Mouse (Mus musculus): ENCODE results near the gene Rere. TPM values are rescaled to one million over a fixed set of nuclear protein-coding genes. Genes with fewer than 3 reads are reported as not detected.
A peak's percentile ranks its signal among the peaks of the same experiment; 100 is the strongest.

Gene Rere
- polyA plus RNA-seq, 1 experiment from 2014 or later = 19.9 TPM

- no peak overlapping the region for H3K4me2 ChIP-seq
- no peak overlapping the region for H3K9ac ChIP-seq
- peaks cover 39% of the 10 kb centered on the region for H3K4me1 ChIP-seq
- H3K27me3 ChIP-seq (replicated peaks) = no peaks in the 10 kb centered on the region
- H3K9me3 ChIP-seq = no peaks in the 10 kb centered on the region
- 74% methylated on average over 6 of the region's 6 CpGs for WGBS
- H3K4me3 ChIP-seq = no peak overlapping the region
- H3K27ac ChIP-seq (replicated peaks) = no peak overlapping the region
- peaks cover 17% of the 10 kb centered on the region; the same call in 1 of the 2 replicates for H3K36me3 ChIP-seq
- ATAC-seq (ENCODE audit: extremely low read depth, insufficient number of reproducible peaks, low FRiP score, low TSS enrichment) = no peak
Measured at GRCm38 (mm10) chr4:150438621-150439020, 157.2 kb downstream of the Rere start.

DNA sequence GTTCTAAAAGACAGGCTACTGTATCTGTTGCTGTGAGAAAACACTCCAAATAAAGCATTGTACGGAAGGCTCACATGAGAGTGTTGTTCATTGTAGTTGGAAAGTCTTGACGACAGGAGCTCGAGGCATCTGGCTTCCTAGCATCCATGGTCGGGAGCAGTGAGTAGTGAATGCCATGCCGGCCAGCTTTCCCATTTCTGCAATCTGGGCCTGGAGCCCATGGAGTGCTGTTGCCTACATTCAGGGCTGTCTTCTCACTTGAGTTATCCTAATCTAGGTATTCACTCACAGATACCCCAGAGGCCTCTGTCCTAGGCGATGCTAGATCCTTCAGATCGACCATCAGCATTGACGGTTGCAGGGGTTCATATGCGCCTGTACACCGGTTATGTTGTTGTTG lies 160.5 kb downstream of the Rere start:
- no peaks in the 10 kb centered on the region for H3K27me3 ChIP-seq (replicated peaks)
- no peaks in the 10 kb centered on the region for H3K9me3 ChIP-seq
- no peak overlapping the region for H3K9ac ChIP-seq
- no peak overlapping the region for H3K4me3 ChIP-seq
- H3K27ac ChIP-seq (replicated peaks) = peak overlapping the region; percentile 38; the same call in 1 of the 2 replicates
- 69% methylated on average over 10 of the region's 10 CpGs for WGBS
- peaks cover 58% of the 10 kb centered on the region for H3K4me1 ChIP-seq
- H3K4me2 ChIP-seq = no peak overlapping the region
- no peak for ATAC-seq (ENCODE audit: extremely low read depth, insufficient number of reproducible peaks, low FRiP score, low TSS enrichment)
- peaks cover 12% of the 10 kb centered on the region; the same call in 1 of the 2 replicates for H3K36me3 ChIP-seq

GRCm38 (mm10) chr4:150444068-150444467 lies 162.6 kb downstream of the Rere start:
- Histone ChIP-seq H3K4me3 (no peak overlapping the region), H3K4me2 (no peak overlapping the region), H3K9ac (peak overlapping the region; percentile 33; the same call in 1 of the 2 replicates), H3K27ac (replicated peaks) (peak overlapping the region; percentile 68), H3K27me3 (replicated peaks) (no peaks in the 10 kb centered on the region), H3K36me3 (peaks cover 12% of the 10 kb centered on the region; the same call in 1 of the 2 replicates), H3K9me3 (no peaks in the 10 kb centered on the region), H3K4me1 (peaks cover 76% of the 10 kb centered on the region)
- WGBS = 47% methylated on average over 3 of the region's 3 CpGs
- ATAC-seq (ENCODE audit: extremely low read depth, insufficient number of reproducible peaks, low FRiP score, low TSS enrichment) = no peak

DNA sequence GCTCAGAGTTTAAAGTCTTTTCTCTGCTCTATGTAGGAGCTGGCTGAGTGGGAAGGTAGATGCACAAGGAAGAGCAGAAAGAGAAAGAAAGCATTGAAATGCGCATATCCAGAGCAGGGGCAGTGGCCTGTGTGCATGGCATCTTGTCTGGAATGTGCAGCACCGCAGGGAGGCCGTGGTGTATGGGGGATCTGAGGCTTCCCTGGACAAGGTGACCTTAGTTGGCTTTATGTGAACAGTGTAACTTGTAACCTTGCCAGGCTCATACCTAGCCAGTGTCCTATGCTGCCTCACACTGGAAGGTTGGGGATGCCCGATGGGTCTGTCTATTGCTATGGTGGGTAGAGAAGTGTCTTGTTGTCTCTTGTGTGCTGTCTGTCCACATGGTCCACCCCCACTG lies 165.2 kb downstream of the Rere start:
- ATAC-seq (ENCODE audit: extremely low read depth, insufficient number of reproducible peaks, low FRiP score, low TSS enrichment) = no peak; the same call in 1 of the 2 replicates
- H3K4me3 ChIP-seq = no peak overlapping the region
- no peaks in the 10 kb centered on the region for H3K36me3 ChIP-seq
- H3K27ac ChIP-seq (replicated peaks) = peak overlapping the region; percentile 78
- peaks cover 89% of the 10 kb centered on the region for H3K4me1 ChIP-seq
- 0 out of 2 replicates have a peak overlapping the region, but pooled peaks have one; percentile 7 for H3K4me2 ChIP-seq
- no peaks in the 10 kb centered on the region for H3K27me3 ChIP-seq (replicated peaks)
- H3K9ac ChIP-seq = no peak overlapping the region
- H3K9me3 ChIP-seq = no peaks in the 10 kb centered on the region
- WGBS = 49% methylated on average over 4 of the region's 4 CpGs

- Histone ChIP-seq H3K4me2 (no peak overlapping the region), H3K4me3 (no peak overlapping the region), H3K4me1 (peaks cover 89% of the 10 kb centered on the region), H3K36me3 (no peaks in the 10 kb centered on the region), H3K9ac (no peak overlapping the region), H3K9me3 (no peaks in the 10 kb centered on the region), H3K27me3 (replicated peaks) (no peaks in the 10 kb centered on the region), H3K27ac (replicated peaks) (peak overlapping the region; percentile 10; the same call in 1 of the 2 replicates)
- 64% methylated on average over 3 of the region's 3 CpGs for WGBS
- no peak for ATAC-seq (ENCODE audit: extremely low read depth, insufficient number of reproducible peaks, low FRiP score, low TSS enrichment)
Measured at GRCm38 (mm10) chr4:150447517-150447916, 166.1 kb downstream of the Rere start.

DNA sequence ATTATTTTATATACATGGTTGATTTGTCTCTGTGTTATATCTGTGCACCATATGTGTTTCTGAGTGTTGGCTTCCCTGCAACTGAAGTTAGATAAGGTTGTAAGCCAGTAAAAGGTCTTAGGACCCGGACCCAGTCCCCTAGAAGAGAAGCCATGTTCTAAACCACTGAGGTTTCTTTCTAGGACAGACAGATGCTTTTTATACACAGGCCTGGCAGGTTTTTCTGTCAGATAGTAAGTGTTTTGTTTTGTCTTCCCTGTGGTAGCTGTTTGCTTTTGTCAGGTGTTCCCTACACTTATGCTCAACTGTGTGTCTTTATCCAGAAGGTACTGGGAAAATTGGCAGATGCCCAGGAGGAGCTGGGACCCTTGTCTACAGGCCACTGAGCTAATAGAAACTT lies 167.0 kb downstream of the Rere start:
- ATAC-seq (ENCODE audit: extremely low read depth, insufficient number of reproducible peaks, low FRiP score, low TSS enrichment) = no peak
- Histone ChIP-seq H3K27me3 (replicated peaks) (no peaks in the 10 kb centered on the region), H3K4me3 (no peak overlapping the region), H3K36me3 (no peaks in the 10 kb centered on the region), H3K27ac (replicated peaks) (peak overlapping the region; percentile 51), H3K4me1 (peaks cover 92% of the 10 kb centered on the region), H3K4me2 (no peak overlapping the region), H3K9me3 (no peaks in the 10 kb centered on the region), H3K9ac (no peak overlapping the region)
- 55% methylated on average over 1 of the region's 1 CpGs for WGBS

GRCm38 (mm10) chr4:150450081-150450691 lies 168.7 kb downstream of the Rere start:
- H3K4me2 ChIP-seq = no peak overlapping the region
- H3K27ac ChIP-seq (replicated peaks) = 0 out of 2 replicates have a peak overlapping the region, but pooled peaks have one; percentile 5
- 53% methylated on average over 6 of the region's 6 CpGs for whole genome bisulfite sequencing
- H3K9ac ChIP-seq = no peak overlapping the region; the same call in 1 of the 2 replicates
- ATAC-seq (ENCODE audit: extremely low read depth, insufficient number of reproducible peaks, low FRiP score, low TSS enrichment) = no peak
- H3K9me3 ChIP-seq = no peaks in the 10 kb centered on the region
- no peaks in the 10 kb centered on the region for H3K36me3 ChIP-seq
- peaks cover 92% of the 10 kb centered on the region for H3K4me1 ChIP-seq
- H3K4me3 ChIP-seq = no peak overlapping the region
- no peaks in the 10 kb centered on the region for H3K27me3 ChIP-seq (replicated peaks)

GRCm38 (mm10) chr4:150452155-150452847 lies 170.9 kb downstream of the Rere start:
- ATAC-seq (ENCODE audit: extremely low read depth, insufficient number of reproducible peaks, low FRiP score, low TSS enrichment) = no peak
- no peak overlapping the region for H3K4me2 ChIP-seq
- no peaks in the 10 kb centered on the region for H3K9me3 ChIP-seq
- H3K27ac ChIP-seq (replicated peaks) = no peak overlapping the region; the same call in 1 of the 2 replicates
- WGBS = 74% methylated on average over 11 of the region's 11 CpGs
- no peak overlapping the region for H3K4me3 ChIP-seq
- H3K4me1 ChIP-seq = peaks cover 88% of the 10 kb centered on the region
- no peaks in the 10 kb centered on the region for H3K36me3 ChIP-seq
- H3K9ac ChIP-seq = 0 out of 2 replicates have a peak overlapping the region, but pooled peaks have one; percentile 3
- no peaks in the 10 kb centered on the region for H3K27me3 ChIP-seq (replicated peaks)

GRCm38 (mm10) chr4:150454571-150455306 lies 173.3 kb downstream of the Rere start:
- Histone ChIP-seq H3K27me3 (replicated peaks) (no peaks in the 10 kb centered on the region), H3K4me1 (peaks cover 93% of the 10 kb centered on the region), H3K4me3 (no peak overlapping the region), H3K27ac (replicated peaks) (peak overlapping the region; percentile 70), H3K4me2 (no peak overlapping the region), H3K9me3 (no peaks in the 10 kb centered on the region), H3K9ac (peak overlapping the region; percentile 41; the same call in 1 of the 2 replicates), H3K36me3 (no peaks in the 10 kb centered on the region)
- no peak for ATAC-seq (ENCODE audit: extremely low read depth, insufficient number of reproducible peaks, low FRiP score, low TSS enrichment)
- WGBS = 47% methylated on average over 12 of the region's 12 CpGs

DNA sequence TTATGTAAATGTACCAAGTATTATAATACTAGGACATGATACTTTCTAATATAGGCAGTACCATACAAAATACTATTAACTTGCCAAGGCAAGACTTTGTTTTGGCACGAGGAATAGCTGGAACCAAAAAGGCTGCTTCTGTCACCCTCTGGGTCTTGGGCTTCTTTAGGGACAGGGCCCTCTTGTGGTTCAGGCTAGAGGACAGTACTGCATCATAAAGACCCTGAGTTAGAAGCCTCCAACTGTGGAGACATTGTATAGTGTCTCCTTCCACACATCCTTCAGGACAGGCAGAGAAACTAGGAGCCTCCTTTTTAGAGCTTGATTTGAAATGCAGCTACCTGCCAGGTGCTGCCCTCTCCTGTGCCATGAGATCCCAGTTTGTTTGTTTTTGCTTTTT lies 174.3 kb downstream of the Rere start:
- H3K9ac ChIP-seq = no peak overlapping the region
- no peaks in the 10 kb centered on the region for H3K27me3 ChIP-seq (replicated peaks)
- no peak overlapping the region for H3K4me3 ChIP-seq
- ATAC-seq (ENCODE audit: extremely low read depth, insufficient number of reproducible peaks, low FRiP score, low TSS enrichment) = no peak
- no peak overlapping the region for H3K27ac ChIP-seq (replicated peaks)
- peaks cover 93% of the 10 kb centered on the region for H3K4me1 ChIP-seq
- H3K9me3 ChIP-seq = no peaks in the 10 kb centered on the region
- H3K4me2 ChIP-seq = no peak overlapping the region
- 65% methylated on average over 1 of the region's 1 CpGs for WGBS
- no peaks in the 10 kb centered on the region for H3K36me3 ChIP-seq

- Histone ChIP-seq H3K27me3 (replicated peaks) (no peaks in the 10 kb centered on the region), H3K27ac (replicated peaks) (no peak overlapping the region), H3K36me3 (no peaks in the 10 kb centered on the region), H3K9ac (no peak overlapping the region), H3K4me1 (peaks cover 96% of the 10 kb centered on the region), H3K9me3 (no peaks in the 10 kb centered on the region), H3K4me2 (no peak overlapping the region), H3K4me3 (no peak overlapping the region)
- ATAC-seq (ENCODE audit: extremely low read depth, insufficient number of reproducible peaks, low FRiP score, low TSS enrichment) = no peak
- WGBS = 77% methylated on average over 7 of the region's 7 CpGs
Measured at GRCm38 (mm10) chr4:150456452-150456851, 175.0 kb downstream of the Rere start.

Data from heart, embryonic 13.5 days (tissue).